Mouse (Mus musculus): ENCODE results near the gene Papss2.

Papss2 gene

GRCm38 (mm10) chr19:32710288-32710687, 114.7 kb downstream of the Papss2 start:
- 44% methylated on average over 3 of the region's 3 CpGs for whole genome bisulfite sequencing

GRCm38 (mm10) chr19:32711761-32712541, 116.4 kb downstream of the Papss2 start:
- WGBS: under 1% methylated on average over 63 of the region's 63 CpGs

GRCm38 (mm10) chr19:32712588-32713042, 117.0 kb downstream of the Papss2 start:
- WGBS: under 1% methylated on average over 11 of the region's 11 CpGs

- 86% methylated on average over 3 of the region's 3 CpGs for WGBS
These were observed 117.9 kb downstream of the Papss2 start for GRCm38 (mm10) chr19:32713471-32713870.

- 5% methylated on average over 3 of the region's 3 CpGs for WGBS
These were observed 119.6 kb downstream of the Papss2 start for GRCm38 (mm10) chr19:32715201-32715600.

Measured in cerebral cortex, adult 2 months (tissue).